8 mouse cellular contexts compared by ENCODE assay signal in genomic region chr11:74870991-74871622, GRCm38 (mm10). TPM values are rescaled to one million over a fixed set of nuclear protein-coding genes. Genes with fewer than 3 reads are reported as not detected.
DNase-seq lines count a peak whose midpoint lies in the region; ATAC-seq and TF ChIP-seq lines count a peak whose summit lies in the region.

No protein-coding gene starts in this region.

- H3K4me2 ChIP-seq in intestine, postnatal 0 days (replicated peaks; ENCODE audit: low read depth): no peak overlapping the region
- H3K4me2 ChIP-seq in intestine, embryonic 16.5 days (ENCODE audit: low read depth, low read length): no peak overlapping the region
- H3K4me2 ChIP-seq in hindbrain, embryonic 14.5 days (replicated peaks): 0 out of 2 replicates have a peak overlapping the region, but pooled peaks have one; percentile 4
- H3K4me2 ChIP-seq in liver, postnatal 0 days (ENCODE audit: low read depth, low read length): no peak overlapping the region
- H3K4me2 ChIP-seq in liver, embryonic 12.5 days: no peak overlapping the region

- no peaks in the 10 kb centered on the region for H3K9me3 ChIP-seq in intestine, postnatal 0 days (ENCODE audit: control insufficient read depth)
- H3K9me3 ChIP-seq in intestine, embryonic 16.5 days (ENCODE audit: control insufficient read depth, low read length): no peaks in the 10 kb centered on the region
- no peaks in the 10 kb centered on the region for H3K9me3 ChIP-seq in hindbrain, embryonic 14.5 days (ENCODE audit: control insufficient read depth, low read length)
- no peaks in the 10 kb centered on the region for H3K9me3 ChIP-seq in liver, postnatal 0 days (ENCODE audit: low read length)
- no peaks in the 10 kb centered on the region for H3K9me3 ChIP-seq in liver, embryonic 12.5 days (replicated peaks)

- no peak overlapping the region for H3K4me3 ChIP-seq in intestine, postnatal 0 days (ENCODE audit: low read depth, low read length)
- no peak overlapping the region for H3K4me3 ChIP-seq in intestine, embryonic 16.5 days (ENCODE audit: low read length)
- no peak overlapping the region for H3K4me3 ChIP-seq in hindbrain, embryonic 14.5 days (replicated peaks; ENCODE audit: low read length)
- H3K4me3 ChIP-seq in liver, postnatal 0 days (ENCODE audit: low read depth, low read length): no peak overlapping the region
- H3K4me3 ChIP-seq in liver, embryonic 12.5 days: no peak overlapping the region

- no peak overlapping the region for H3K27ac ChIP-seq in intestine, postnatal 0 days (ENCODE audit: low read depth, low read length)
- H3K27ac ChIP-seq in intestine, embryonic 16.5 days (ENCODE audit: low read length): no peak overlapping the region
- H3K27ac ChIP-seq in hindbrain, embryonic 14.5 days: peak overlapping the region; percentile 76
- no peak overlapping the region for H3K27ac ChIP-seq in liver, postnatal 0 days (ENCODE audit: low read depth)
- no peak overlapping the region for H3K27ac ChIP-seq in liver, embryonic 12.5 days

- TF ChIP-seq EP300 in liver, postnatal 0 days (IDR thresholded peaks at IDR 0.05; ENCODE audit: low read depth): no peak

- no peaks in the 10 kb centered on the region for H3K27me3 ChIP-seq in intestine, postnatal 0 days (replicated peaks; ENCODE audit: control insufficient read depth, insufficient read depth, low read length)
- no peaks in the 10 kb centered on the region for H3K27me3 ChIP-seq in intestine, embryonic 16.5 days (replicated peaks; ENCODE audit: control insufficient read depth, insufficient read depth, low read length)
- no peaks in the 10 kb centered on the region for H3K27me3 ChIP-seq in hindbrain, embryonic 14.5 days (ENCODE audit: control insufficient read depth, insufficient read depth, low read length)
- H3K27me3 ChIP-seq in liver, postnatal 0 days (ENCODE audit: insufficient read depth, low read length): no peaks in the 10 kb centered on the region
- H3K27me3 ChIP-seq in liver, embryonic 12.5 days (replicated peaks): 0 out of 2 replicates have a peak, but pooled peaks cover 4% of the 10 kb centered on the region

- TF ChIP-seq CTCF in intestine, postnatal 0 days (IDR thresholded peaks at IDR 0.05; ENCODE audit: low read depth): peak; percentile 37; the same call in 1 of the 2 replicates
- no peak for TF ChIP-seq CTCF in liver, postnatal 0 days (IDR thresholded peaks at IDR 0.05; ENCODE audit: low read depth)

- 43% methylated on average over 12 of the region's 12 CpGs for WGBS in intestine, postnatal 0 days
- 41% methylated on average over 12 of the region's 12 CpGs for WGBS in intestine, embryonic 16.5 days
- WGBS in hindbrain, embryonic 14.5 days: 18% methylated on average over 12 of the region's 12 CpGs
- 68% methylated on average over 12 of the region's 12 CpGs for WGBS in liver, postnatal 0 days (ENCODE audit: insufficient replicate concordance)
- WGBS in liver, embryonic 12.5 days (ENCODE audit: insufficient replicate concordance): 58% methylated on average over 12 of the region's 12 CpGs

- peak; percentile 62 to 65 for DNase-seq in adrenal gland, postnatal 36 days
- peak; percentile 38 for DNase-seq in hindbrain, embryonic 14.5 days (ENCODE audit: low spot score)
- peak; percentile 35 for DNase-seq in lung, postnatal 25 days (ENCODE audit: low spot score)
- DNase-seq in embryo, embryonic 10 days (ENCODE audit: low spot score): no peak
- DNase-seq in liver, postnatal 0 days: no peak

- no peak for ATAC-seq in intestine, postnatal 0 days
- ATAC-seq in intestine, embryonic 16.5 days: no peak; the same call in 1 of the 2 replicates
- 0 out of 2 replicates have a peak, but pooled peaks have one; percentile 7 for ATAC-seq in hindbrain, embryonic 14.5 days (ENCODE audit: low FRiP score)
- no peak for ATAC-seq in liver, postnatal 0 days
- ATAC-seq in liver, embryonic 12.5 days: no peak

- no peaks in the 10 kb centered on the region for H3K36me3 ChIP-seq in intestine, postnatal 0 days (ENCODE audit: control insufficient read depth, insufficient read depth)
- H3K36me3 ChIP-seq in intestine, embryonic 16.5 days (ENCODE audit: control insufficient read depth, insufficient read depth, low read length): no peaks in the 10 kb centered on the region
- H3K36me3 ChIP-seq in hindbrain, embryonic 14.5 days (replicated peaks; ENCODE audit: control insufficient read depth, insufficient read depth): peaks cover 25% of the 10 kb centered on the region
- peaks cover 3% of the 10 kb centered on the region; the same call in 1 of the 2 replicates for H3K36me3 ChIP-seq in liver, postnatal 0 days (replicated peaks; ENCODE audit: insufficient read depth, low read length)
- H3K36me3 ChIP-seq in liver, embryonic 12.5 days: 0 out of 2 replicates have a peak, but pooled peaks cover 7% of the 10 kb centered on the region

- H3K9ac ChIP-seq in intestine, postnatal 0 days (ENCODE audit: low read depth, low read length): no peak overlapping the region
- no peak overlapping the region for H3K9ac ChIP-seq in intestine, embryonic 16.5 days (ENCODE audit: low read depth, low read length)
- H3K9ac ChIP-seq in hindbrain, embryonic 14.5 days: peak overlapping the region; percentile 42
- H3K9ac ChIP-seq in liver, postnatal 0 days (replicated peaks): no peak overlapping the region
- no peak overlapping the region for H3K9ac ChIP-seq in liver, embryonic 12.5 days

- no peaks in the 10 kb centered on the region for H3K4me1 ChIP-seq in intestine, postnatal 0 days (replicated peaks; ENCODE audit: control insufficient read depth, insufficient read depth, low read length)
- H3K4me1 ChIP-seq in intestine, embryonic 16.5 days (ENCODE audit: control insufficient read depth, insufficient read depth, low read length): no peaks in the 10 kb centered on the region
- peaks cover 30% of the 10 kb centered on the region for H3K4me1 ChIP-seq in hindbrain, embryonic 14.5 days (replicated peaks; ENCODE audit: control insufficient read depth, insufficient read depth, low read length)
- 0 out of 2 replicates have a peak, but pooled peaks cover 4% of the 10 kb centered on the region for H3K4me1 ChIP-seq in liver, postnatal 0 days (ENCODE audit: insufficient read depth)
- H3K4me1 ChIP-seq in liver, embryonic 12.5 days: peaks cover 5% of the 10 kb centered on the region; the same call in 1 of the 2 replicates

RNA-seq across cellular contexts. Expression of gene Sgsm2, which starts 25.8 kb away (rescaled TPM):
- 2.3 and 2.4 TPM in 2 replicates for polyA plus RNA-seq in intestine, postnatal 0 days (2015; fragmentation: Nextera tagmentation; extraction: Ambion mirVana)
- polyA plus RNA-seq in intestine, embryonic 16.5 days (2015; fragmentation: Nextera tagmentation; extraction: Ambion mirVana): 4.2 and 4.5 TPM in 2 replicates
- 10 to 100 TPM; 19.0 to 22.4 TPM for total RNA-seq in adrenal gland, postnatal 36 days (2021)
- 23.7 and 28.9 TPM in 2 replicates for polyA plus RNA-seq in hindbrain, embryonic 14.5 days (2014; fragmentation: Nextera tagmentation; extraction: Ambion mirVana)
- 0.79 and 0.87 TPM in 2 replicates for polyA plus RNA-seq in liver, postnatal 0 days (2015; fragmentation: Nextera tagmentation; extraction: Ambion mirVana)
- polyA plus RNA-seq in liver, embryonic 12.5 days (2016; fragmentation: Nextera tagmentation; extraction: Ambion mirVana): 2.6 and 2.9 TPM in 2 replicates

RNA-seq across cellular contexts. Expression of gene Tsr1, which starts 26.8 kb away (rescaled TPM):
- 16.8 and 17.5 TPM in 2 replicates for polyA plus RNA-seq in intestine, postnatal 0 days (2015; fragmentation: Nextera tagmentation; extraction: Ambion mirVana)
- 44.0 and 48.1 TPM in 2 replicates for polyA plus RNA-seq in intestine, embryonic 16.5 days (2015; fragmentation: Nextera tagmentation; extraction: Ambion mirVana)
- 10 to 100 TPM; 37.8 to 47.5 TPM for total RNA-seq in adrenal gland, postnatal 36 days (2021)
- polyA plus RNA-seq in hindbrain, embryonic 14.5 days (2014; fragmentation: Nextera tagmentation; extraction: Ambion mirVana): 32.1 and 33.1 TPM in 2 replicates
- polyA plus RNA-seq in liver, postnatal 0 days (2015; fragmentation: Nextera tagmentation; extraction: Ambion mirVana): 13.4 and 14.7 TPM in 2 replicates
- 45.5 and 47.1 TPM in 2 replicates for polyA plus RNA-seq in liver, embryonic 12.5 days (2016; fragmentation: Nextera tagmentation; extraction: Ambion mirVana)

RNA-seq across cellular contexts. Expression of gene Mnt, which starts 40.4 kb away (rescaled TPM):
- 5.3 and 5.8 TPM in 2 replicates for polyA plus RNA-seq in intestine, postnatal 0 days (2015; fragmentation: Nextera tagmentation; extraction: Ambion mirVana)
- polyA plus RNA-seq in intestine, embryonic 16.5 days (2015; fragmentation: Nextera tagmentation; extraction: Ambion mirVana): 3.1 and 4.0 TPM in 2 replicates
- total RNA-seq in adrenal gland, postnatal 36 days (2021): 10 to 100 TPM; 27.6 to 30.6 TPM
- 8.3 and 8.8 TPM in 2 replicates for polyA plus RNA-seq in hindbrain, embryonic 14.5 days (2014; fragmentation: Nextera tagmentation; extraction: Ambion mirVana)
- polyA plus RNA-seq in liver, postnatal 0 days (2015; fragmentation: Nextera tagmentation; extraction: Ambion mirVana): 1.3 and 1.4 TPM in 2 replicates
- polyA plus RNA-seq in liver, embryonic 12.5 days (2016; fragmentation: Nextera tagmentation; extraction: Ambion mirVana): 1.9 and 2.0 TPM in 2 replicates

RNA-seq across cellular contexts. Expression of gene Smg6, which starts 54.5 kb away (rescaled TPM):
- 6.5 and 7.3 TPM in 2 replicates for polyA plus RNA-seq in intestine, postnatal 0 days (2015; fragmentation: Nextera tagmentation; extraction: Ambion mirVana)
- polyA plus RNA-seq in intestine, embryonic 16.5 days (2015; fragmentation: Nextera tagmentation; extraction: Ambion mirVana): 10.7 and 11.4 TPM in 2 replicates
- 10 to 100 TPM; 19.2 to 23.5 TPM for total RNA-seq in adrenal gland, postnatal 36 days (2021)
- 12.8 and 14.0 TPM in 2 replicates for polyA plus RNA-seq in hindbrain, embryonic 14.5 days (2014; fragmentation: Nextera tagmentation; extraction: Ambion mirVana)
- polyA plus RNA-seq in liver, postnatal 0 days (2015; fragmentation: Nextera tagmentation; extraction: Ambion mirVana): 4.7 TPM in 2 replicates
- 7.7 and 7.8 TPM in 2 replicates for polyA plus RNA-seq in liver, embryonic 12.5 days (2016; fragmentation: Nextera tagmentation; extraction: Ambion mirVana)

RNA-seq across cellular contexts. Expression of gene Srr, which starts 54.6 kb away (rescaled TPM):
- polyA plus RNA-seq in intestine, postnatal 0 days (2015; fragmentation: Nextera tagmentation; extraction: Ambion mirVana): 20.3 and 22.4 TPM in 2 replicates
- polyA plus RNA-seq in intestine, embryonic 16.5 days (2015; fragmentation: Nextera tagmentation; extraction: Ambion mirVana): 18.0 and 19.6 TPM in 2 replicates
- total RNA-seq in adrenal gland, postnatal 36 days (2021): 10 to 100 TPM; 44.4 to 45.9 TPM
- 43.2 and 51.8 TPM in 2 replicates for polyA plus RNA-seq in hindbrain, embryonic 14.5 days (2014; fragmentation: Nextera tagmentation; extraction: Ambion mirVana)
- 4.4 and 5.2 TPM in 2 replicates for polyA plus RNA-seq in liver, postnatal 0 days (2015; fragmentation: Nextera tagmentation; extraction: Ambion mirVana)
- 4.9 and 6.5 TPM in 2 replicates for polyA plus RNA-seq in liver, embryonic 12.5 days (2016; fragmentation: Nextera tagmentation; extraction: Ambion mirVana)

Comparison
In these comparisons a context has a peak if more than half of its experiments do, and no peak if none do; other contexts are left out.
1. DNase-seq: peak in adrenal gland, postnatal 36 days (2 of 2), hindbrain, embryonic 14.5 days (single experiment) and lung, postnatal 25 days (single experiment); none in embryo, embryonic 10 days (single experiment) and liver, postnatal 0 days (single experiment).